Mouse (Mus musculus): ENCODE results near the gene Ggnbp2.

The Ggnbp2 gene

DNA sequence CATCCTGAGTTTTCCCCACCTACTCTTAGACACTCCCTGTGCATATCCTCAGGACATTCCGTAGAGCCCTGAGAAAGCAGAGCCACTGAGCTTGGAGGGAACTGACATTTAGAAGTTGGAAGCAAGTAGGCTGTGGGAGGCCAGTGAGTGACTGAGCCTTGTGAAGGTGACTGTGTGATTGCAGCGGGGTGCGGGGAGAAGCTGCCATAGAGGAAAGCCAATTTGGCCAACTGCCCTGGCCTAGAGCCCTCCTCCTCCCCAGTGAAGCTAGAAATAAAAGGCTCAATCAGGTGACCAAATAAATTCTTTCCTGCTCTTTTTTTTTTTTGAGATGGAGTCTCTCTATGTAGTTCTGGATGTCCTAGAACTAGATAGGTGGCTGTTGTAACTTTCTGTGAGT lies 44.4 kb downstream of the Ggnbp2 start:
- no peak for DNase-seq (ENCODE audit: extremely low read depth, low read depth)

DNA sequence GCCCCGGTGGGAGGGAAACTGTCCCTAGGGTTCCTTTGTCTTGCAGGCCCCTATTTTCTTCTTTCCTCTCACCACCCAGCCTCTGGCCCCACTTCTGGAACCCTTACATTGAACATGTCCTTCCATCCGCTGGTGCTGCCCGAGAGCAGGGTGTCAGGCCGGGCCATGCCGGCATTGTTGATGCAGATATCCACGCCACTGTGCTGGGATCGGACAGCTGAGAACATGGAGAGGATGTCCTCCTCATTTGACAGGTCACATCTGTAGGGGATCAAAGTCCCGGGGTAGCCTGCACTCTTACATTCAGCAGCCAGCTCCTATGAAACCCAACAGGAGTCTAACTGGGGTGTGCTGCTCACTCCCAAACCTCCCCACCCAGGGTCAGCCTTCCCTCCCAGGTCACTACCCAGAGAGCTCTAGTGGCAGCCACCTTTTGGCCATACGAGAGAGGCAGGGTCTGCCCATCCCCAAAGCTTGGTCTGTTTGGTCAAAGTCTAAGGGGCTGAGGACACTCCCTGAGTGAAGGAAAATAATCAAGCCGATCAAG lies 45.3 kb downstream of the Ggnbp2 start:
- DNase-seq (ENCODE audit: extremely low read depth, low read depth): no peak

DNA sequence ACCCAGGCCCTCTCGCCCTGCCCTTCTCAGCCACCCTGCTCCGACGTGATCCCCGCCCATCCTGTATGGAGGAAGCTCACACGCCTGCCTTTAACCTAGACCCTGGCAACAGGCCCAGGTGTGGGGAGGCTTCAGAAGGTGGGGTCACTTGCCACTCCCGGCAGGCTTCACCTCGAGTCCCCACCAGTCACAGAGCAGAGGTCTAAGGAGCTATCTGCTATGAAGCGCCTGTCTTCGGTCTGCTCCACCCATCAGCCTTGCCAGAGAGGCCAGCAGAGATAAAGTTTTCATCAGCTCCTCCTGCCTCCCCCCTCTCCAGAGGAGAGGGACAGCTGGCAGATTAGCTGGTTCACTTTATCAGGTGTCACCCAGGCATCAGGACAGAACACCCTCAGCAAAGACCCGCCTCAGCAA lies 47.1 kb downstream of the Ggnbp2 start:
- DNase-seq (ENCODE audit: extremely low read depth, low read depth): peak; percentile 96

DNA sequence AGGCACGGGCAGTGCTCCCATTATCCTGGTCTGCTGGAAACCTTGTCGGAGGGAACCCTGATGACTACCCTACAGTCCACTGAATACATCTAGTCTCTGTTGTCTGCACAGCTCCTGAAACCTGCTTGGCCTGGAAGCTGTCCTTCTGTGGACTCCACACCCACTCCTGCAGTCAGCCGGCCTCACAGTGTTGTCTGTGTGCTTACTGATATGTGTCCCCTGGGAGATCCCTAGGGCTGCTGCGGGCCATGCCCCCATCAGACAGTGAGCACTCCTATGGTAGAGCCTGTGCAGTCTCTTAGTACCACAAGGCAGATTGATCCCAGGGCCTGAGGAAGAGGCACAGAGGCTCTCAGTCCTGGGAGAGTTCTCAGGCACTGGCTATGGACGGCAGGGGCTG lies 48.1 kb downstream of the Ggnbp2 start:
- peak; percentile 31 for DNase-seq (ENCODE audit: extremely low read depth, low read depth)

DNA sequence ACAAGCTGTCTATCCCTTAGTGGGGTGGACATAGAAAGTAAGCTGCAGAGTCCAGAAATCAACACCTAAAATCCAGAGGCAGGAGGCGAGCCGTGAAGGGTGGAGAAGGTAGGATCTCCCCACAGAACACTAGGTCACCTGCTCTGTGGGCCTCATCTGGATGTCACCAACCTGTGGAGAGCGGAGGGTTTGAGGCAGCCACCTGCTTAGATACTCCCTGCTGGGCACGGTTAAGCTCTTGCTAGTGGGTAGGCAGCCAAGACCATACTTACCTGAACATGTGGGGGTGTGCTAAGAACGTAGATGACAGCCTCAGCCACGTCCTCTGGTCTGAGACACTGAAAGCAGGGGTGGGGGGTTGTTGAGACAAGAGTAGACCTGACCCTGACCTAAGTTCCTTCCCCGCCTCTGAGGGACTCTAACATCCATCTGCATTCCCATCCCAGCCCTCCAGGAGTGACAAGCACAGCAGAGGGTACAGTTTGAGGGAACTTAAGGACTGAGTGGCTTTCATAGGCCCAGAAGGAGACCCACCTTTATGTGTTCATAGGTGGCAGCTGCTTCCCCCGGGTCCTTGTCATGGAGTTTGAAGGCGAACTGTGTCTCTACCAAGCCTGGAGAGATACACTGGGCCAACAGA lies 49.4 kb downstream of the Ggnbp2 start:
- no peak for DNase-seq (ENCODE audit: extremely low read depth, low read depth)

DNA sequence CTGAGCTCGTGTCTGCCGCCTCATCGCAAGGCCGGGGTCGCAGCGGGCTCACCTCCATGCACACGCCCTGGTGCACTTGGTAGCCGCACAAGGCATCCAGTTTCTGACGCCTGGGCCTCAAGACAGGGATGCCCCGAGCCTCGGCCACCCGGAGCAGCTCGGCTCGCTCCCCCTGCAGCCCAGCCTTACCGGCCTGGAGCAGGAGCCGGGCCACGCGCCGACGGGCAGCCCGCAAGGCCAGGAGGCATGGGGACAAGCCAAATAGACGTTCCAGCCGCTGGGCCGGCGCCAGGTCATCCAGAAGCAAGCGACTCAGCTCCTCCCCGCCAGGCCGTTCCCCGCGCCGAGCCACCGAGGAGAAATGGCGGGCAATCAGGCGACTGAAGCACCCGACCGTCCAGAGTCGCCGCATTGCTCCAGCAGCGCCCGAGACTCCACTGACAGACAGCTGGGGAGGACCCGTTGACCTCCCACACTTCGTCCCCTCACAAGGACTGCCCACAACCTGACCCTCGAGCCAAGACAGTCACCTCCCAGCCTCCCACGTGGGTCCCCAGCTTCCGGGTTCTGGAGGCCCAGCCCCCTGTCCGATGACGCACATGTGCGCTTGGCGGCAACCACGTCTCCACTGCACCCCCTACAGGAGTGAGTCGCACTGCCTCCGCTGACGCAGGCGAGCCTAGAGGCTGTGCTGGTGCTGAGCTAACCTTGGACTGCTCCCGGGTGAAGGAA lies 51.5 kb downstream of the Ggnbp2 start, which contains the start of gene Mrm1:
Gene Mrm1, minus strand, starts transcription at position 555 of the 732 bp plus-strand sequence.
- peak; percentile 85 for DNase-seq (ENCODE audit: extremely low read depth, low read depth)

DNA sequence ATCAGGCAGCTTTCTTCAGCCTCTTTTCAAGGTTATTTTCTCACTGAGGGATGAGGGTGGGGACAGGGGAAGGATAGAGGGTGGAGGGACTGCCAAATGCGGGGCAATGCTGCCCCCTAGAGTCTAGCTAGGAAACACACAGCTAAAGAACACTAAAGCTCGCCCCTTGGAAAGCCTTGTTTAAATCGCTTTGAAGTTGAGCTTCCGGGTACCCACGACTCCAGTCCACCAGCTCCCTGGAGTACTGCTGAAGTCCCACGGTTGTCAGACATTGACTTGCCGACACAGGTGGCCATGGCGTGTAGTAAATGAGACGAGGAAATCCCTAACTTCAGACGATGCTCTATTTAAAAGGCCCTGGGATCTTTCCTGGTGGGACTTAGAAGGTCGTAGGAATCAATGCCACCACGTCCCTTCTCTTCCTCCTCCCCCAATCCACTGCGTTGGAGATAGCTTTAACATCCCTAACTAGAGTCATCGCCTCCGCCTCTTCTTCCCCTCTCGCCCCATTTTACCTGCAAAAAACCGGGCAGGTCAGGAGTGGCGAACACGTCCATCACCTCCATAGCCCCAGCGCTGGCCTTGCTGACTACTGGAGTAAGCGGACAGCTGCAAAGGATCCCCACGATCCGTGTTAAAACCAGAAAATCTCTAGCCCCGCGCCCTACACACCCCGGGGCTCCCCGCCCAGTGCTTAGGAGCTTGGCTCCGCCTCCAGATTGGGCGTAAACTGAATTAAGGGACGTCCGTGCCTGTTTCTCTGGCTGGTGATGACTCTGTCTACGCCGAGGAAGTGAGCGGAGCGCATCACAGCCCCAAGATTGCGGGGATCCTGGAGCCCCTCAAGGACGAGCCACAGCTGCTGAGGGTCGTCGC lies 52.3 kb downstream of the Ggnbp2 start:
- DNase-seq (ENCODE audit: extremely low read depth, low read depth): peak; percentile 79

DNA sequence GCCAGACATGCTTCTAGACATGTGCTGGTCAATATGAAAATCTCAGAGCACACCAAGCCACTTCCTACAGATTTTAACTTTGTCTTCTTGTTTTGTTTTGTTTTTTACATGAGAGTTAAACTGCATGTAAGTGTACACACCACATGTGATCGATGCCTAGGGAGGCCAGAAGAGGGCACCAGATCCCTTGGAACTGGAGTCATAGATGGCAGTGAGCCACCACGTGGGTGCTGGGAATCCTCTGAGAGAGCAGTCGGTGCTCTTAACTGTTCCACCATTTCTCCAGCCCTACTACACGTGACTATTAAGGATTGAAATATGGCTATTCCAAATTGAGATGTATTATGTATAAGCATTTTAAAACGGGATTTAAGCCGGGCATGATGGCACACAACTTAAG lies 53.3 kb downstream of the Ggnbp2 start:
- no peak for DNase-seq (ENCODE audit: extremely low read depth, low read depth)

DNA sequence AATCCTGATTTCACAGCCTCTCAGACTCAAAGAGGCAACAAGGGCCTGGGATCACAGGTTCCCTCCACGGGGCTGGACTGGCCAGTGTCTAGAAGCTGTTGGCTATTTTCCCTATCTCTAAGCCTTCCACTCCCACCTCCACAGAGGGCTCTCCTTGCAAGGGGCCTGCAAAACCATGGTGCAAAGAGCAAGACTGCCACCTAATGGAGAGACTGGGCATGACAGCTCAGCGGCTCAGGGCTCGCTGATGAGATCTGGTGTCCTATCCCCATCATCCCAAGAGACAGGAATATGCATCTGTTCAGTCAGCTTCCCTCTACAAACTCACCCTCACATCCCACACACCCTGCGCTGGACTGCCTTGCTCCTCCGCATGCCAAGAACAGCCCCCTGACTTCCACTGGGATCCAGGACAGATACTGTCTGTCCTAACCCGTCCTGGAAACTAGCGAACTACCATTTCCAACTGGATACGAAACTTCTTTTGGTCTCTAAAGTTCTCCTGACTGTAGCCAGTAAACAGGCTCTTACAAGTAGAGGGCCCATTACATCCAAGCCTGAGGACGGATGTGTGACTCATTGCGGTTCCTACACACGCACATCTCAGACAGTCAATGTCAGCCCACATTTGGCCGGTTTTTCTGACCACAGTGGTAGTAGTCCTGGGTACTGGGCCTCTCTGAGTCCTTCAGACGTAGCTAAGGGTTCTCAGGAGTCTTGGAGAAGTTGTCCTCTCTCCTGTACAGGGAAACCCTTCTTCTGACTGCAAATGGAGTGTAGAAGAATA lies 56.7 kb downstream of the Ggnbp2 start:
- DNase-seq (ENCODE audit: extremely low read depth, low read depth): peak; percentile 27

DNA sequence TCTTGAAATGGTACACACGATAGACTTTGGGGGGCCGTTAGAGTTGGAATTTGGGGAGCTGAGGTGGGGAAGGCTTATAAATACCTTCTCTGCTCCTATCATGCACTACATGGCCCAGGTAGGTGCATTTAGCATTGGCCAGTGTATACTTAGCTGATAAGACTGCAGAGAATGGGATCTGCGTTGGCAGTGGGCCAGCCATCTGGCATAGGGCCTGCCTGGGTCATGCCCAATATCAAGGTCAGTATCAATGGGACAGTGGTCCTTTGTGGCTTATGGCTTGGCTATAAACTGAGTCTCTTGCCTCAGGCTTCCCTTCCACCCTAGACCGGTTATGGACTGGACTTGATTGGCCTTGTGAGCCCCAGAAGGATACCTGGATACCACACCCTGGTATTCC lies 66.2 kb downstream of the Ggnbp2 start:
- DNase-seq (ENCODE audit: extremely low read depth, low read depth): no peak

DNA sequence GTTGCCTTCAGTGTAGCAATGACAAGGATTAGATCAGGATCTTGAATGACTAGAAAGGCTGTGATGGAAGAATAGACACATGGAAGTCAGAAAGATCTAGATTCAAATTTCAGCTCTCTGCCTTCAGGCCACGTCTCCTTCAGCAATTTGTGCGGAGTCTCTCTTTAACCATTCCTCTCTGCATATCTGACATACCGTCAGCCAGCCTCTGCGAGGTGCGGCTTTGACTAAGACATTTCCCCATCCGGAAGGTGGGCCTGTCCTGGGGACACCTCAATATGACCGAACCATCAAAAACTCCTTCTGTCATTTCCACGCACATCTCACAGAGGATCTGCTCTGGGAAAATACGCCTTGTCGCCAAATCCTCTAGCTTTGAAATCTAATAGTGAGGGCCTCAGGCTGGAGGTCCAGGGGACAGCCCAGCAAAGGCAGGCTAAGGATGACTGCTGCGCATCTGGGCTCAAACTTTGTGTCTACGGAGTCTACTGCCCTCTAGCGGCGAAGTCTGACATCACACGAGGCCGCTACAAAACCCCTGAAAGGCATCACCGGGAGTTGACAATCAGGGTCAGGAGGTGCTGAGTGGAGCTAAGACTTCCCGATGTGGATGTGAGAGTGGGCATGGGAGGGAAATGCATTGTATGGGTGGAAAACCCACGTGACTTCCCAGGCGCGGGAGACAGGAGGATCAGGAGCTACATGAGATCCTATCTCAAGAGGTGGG lies 72.8 kb downstream of the Ggnbp2 start:
- DNase-seq (ENCODE audit: extremely low read depth, low read depth): peak; percentile 33

DNA sequence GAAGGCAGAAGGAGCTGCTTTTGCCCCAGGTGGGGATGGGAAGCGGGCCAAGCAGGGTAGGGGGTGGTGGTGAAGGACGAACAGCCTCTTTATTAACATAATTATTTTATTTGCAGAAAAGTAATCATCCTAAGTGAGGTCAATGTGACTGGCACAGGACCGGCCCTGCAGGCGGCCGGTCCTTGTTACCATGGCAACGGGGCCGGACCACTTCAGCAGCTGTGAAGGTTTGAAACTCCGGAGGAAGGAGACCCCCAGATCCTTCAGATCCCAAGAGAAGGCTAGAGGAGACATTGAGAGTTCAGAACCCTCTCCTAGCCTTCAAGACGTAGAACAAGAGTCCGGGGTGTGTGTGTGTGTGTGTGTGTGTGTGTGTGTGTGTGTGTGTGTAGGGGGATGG lies 73.6 kb downstream of the Ggnbp2 start:
- DNase-seq (ENCODE audit: extremely low read depth, low read depth): no peak

DNA sequence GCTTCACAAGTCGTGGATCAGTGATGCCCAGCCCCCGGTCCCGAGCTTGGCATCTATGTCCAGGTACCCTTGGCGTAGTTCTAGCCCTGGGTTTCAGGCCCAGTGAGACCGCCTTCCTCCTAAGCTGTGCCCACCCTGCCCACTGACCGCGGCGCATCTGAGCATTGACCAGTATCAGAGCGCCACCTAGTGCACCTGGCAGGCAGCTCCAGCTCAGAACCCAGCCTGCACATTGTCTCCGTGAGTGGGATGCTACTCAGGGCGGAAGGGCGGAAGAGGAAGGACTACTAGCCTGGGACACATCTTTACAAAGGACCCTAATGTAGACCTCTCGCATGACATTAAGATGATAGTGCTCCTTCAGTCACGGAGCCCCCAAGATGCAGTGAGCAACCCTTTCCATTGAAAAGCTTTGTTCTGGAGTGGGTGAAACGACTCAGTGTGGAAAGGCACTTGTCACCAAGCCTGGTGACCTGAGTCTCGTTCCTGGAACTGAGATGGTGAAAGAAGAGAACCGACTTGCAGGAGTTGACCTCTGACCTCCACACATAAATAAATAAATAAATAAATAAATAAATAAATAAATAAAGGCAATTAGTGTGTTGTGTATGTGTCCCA lies 76.0 kb downstream of the Ggnbp2 start:
- DNase-seq (ENCODE audit: extremely low read depth, low read depth): peak; percentile 44

DNA sequence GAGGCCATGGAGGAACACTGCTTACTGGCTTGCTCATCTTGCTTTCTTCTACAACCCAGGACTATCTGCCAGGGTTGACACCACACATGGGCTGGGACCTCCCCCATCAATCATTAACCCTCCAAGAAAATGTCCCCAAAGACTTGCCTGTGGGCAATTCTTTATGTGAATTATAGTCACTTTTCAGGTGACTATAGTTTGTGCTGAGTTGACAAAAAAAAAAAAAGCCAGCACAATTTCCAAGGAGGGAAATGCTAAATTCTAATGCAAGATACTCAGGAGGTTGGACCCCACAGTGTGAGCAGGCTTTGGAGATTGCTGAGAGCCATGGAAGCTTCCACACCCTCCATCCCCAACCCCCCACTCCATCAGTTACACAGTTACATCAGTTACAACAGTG lies 77.1 kb downstream of the Ggnbp2 start:
- DNase-seq (ENCODE audit: extremely low read depth, low read depth): no peak

DNA sequence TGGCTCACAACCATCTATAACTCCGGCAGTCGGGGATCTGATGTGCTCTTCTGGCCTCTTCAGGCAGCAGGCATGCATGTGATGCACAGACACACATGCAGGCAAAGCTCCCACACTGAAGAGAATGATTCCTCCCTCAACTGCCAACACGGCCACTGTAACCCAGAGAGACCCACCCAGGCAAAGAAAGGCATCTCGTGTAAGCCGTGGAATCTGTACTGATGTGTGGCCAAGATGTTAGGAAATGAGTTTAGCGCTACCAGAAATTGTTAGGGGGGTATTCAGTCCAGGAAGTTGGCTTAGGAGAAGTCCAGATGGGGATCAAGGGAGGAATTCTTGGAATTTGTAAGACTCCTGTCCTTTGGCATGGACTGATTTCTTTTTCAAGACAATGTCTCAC lies 80.2 kb downstream of the Ggnbp2 start:
- no peak for DNase-seq (ENCODE audit: extremely low read depth, low read depth)

Data from MEL-GATA-1-ER (cell line).